ENCODE assay signal across 9 mouse cellular contexts in genomic region chr3:138876931-138877361, GRCm38 (mm10).
DNase-seq lines count a peak whose midpoint lies in the region; ATAC-seq and TF ChIP-seq lines count a peak whose summit lies in the region.
"Had no signal": no experiment of that assay in that cellular context is flagged by ENCODE, and none has a peak within 500 bp of the region (broad histone marks: within the 10 kb centered on the region; RNA-seq: fewer than 3 reads in every experiment).

No protein-coding gene starts in this region.

- no peak for TF ChIP-seq CTCF in heart, postnatal 0 days (IDR thresholded peaks at IDR 0.05; ENCODE audit: low read depth)
- no peak for TF ChIP-seq CTCF in liver, postnatal 0 days (IDR thresholded peaks at IDR 0.05; ENCODE audit: low read depth)
- no peak for TF ChIP-seq CTCF in thymus, adult 2 months (IDR thresholded peaks at IDR 0.05; ENCODE audit: borderline replicate concordance, control insufficient read depth, extremely low read depth, insufficient read depth, low read length, poor library complexity)

- H3K27ac ChIP-seq in heart, postnatal 0 days (ENCODE audit: low read depth): peak overlapping the region; percentile 51; the same call in 1 of the 2 replicates
- H3K27ac ChIP-seq in liver, postnatal 0 days (ENCODE audit: low read depth): no peak overlapping the region
- H3K27ac ChIP-seq in thymus, adult 2 months (ENCODE audit: control insufficient read depth, insufficient read depth, low read length): peak overlapping the region; percentile 93

- H3K9me3 ChIP-seq in heart, postnatal 0 days (replicated peaks; ENCODE audit: control insufficient read depth, low read length): no peaks in the 10 kb centered on the region
- no peaks in the 10 kb centered on the region for H3K9me3 ChIP-seq in liver, postnatal 0 days (ENCODE audit: low read length)

- H3K36me3 ChIP-seq in heart, postnatal 0 days (replicated peaks; ENCODE audit: control insufficient read depth, insufficient read depth, low read length): no peaks in the 10 kb centered on the region
- H3K36me3 ChIP-seq in liver, postnatal 0 days (replicated peaks; ENCODE audit: insufficient read depth, low read length): no peaks in the 10 kb centered on the region
- no peaks in the 10 kb centered on the region for H3K36me3 ChIP-seq in thymus, adult 2 months (ENCODE audit: control insufficient read depth, insufficient read depth, low read length)

- peaks cover 6% of the 10 kb centered on the region; the same call in 1 of the 2 replicates for H3K4me1 ChIP-seq in heart, postnatal 0 days (ENCODE audit: control insufficient read depth, insufficient read depth)
- H3K4me1 ChIP-seq in liver, postnatal 0 days (ENCODE audit: insufficient read depth): no peaks in the 10 kb centered on the region
- H3K4me1 ChIP-seq in thymus, adult 2 months (replicated peaks; ENCODE audit: control insufficient read depth, insufficient read depth, low read length): peaks cover 33% of the 10 kb centered on the region

- no peak for ATAC-seq in heart, postnatal 0 days (ENCODE audit: insufficient read depth, low read depth)
- ATAC-seq in liver, postnatal 0 days: peak; percentile 41
- ATAC-seq in monocyte, adult 5-6 weeks (replicated peaks; ENCODE audit: insufficient number of reproducible peaks, low FRiP score, low TSS enrichment, poor library complexity, severe bottlenecking): no peak

- WGBS in heart, postnatal 0 days: 87% methylated on average over 14 of the region's 14 CpGs
- 75% methylated on average over 14 of the region's 14 CpGs for WGBS in liver, postnatal 0 days (ENCODE audit: insufficient replicate concordance)
- WGBS in thymus, adult 2 months: 11% methylated on average over 14 of the region's 14 CpGs

- no peak for TF ChIP-seq POLR2A in thymus, adult 2 months (IDR thresholded peaks at IDR 0.05; ENCODE audit: control insufficient read depth, extremely low read depth, insufficient read depth, low read length, poor library complexity)

- no peak overlapping the region for H3K9ac ChIP-seq in heart, postnatal 0 days (replicated peaks; ENCODE audit: low read depth, low read length)
- no peak overlapping the region for H3K9ac ChIP-seq in liver, postnatal 0 days (replicated peaks)

- no peak overlapping the region for H3K4me3 ChIP-seq in heart, postnatal 0 days (ENCODE audit: low read depth, low read length)
- H3K4me3 ChIP-seq in liver, postnatal 0 days (ENCODE audit: low read depth, low read length): no peak overlapping the region
- peak overlapping the region; percentile 28 for H3K4me3 ChIP-seq in thymus, adult 2 months (ENCODE audit: control insufficient read depth, insufficient read depth, low read length)

- no peak for DNase-seq in heart, postnatal 0 days (ENCODE audit: low spot score)
- DNase-seq in heart, adult 11 months: no peak
- peak; percentile 81 for DNase-seq in brain, adult 2 months (ENCODE audit: low read depth, low spot score)
- DNase-seq in liver, postnatal 0 days: no peak
- DNase-seq in thymus, adult 2 months: peak; percentile 77
- DNase-seq in retina, postnatal 1 day: no peak
- no peak for DNase-seq in frontal cortex, postnatal 14 days (ENCODE audit: low spot score in 2 of 2)
- DNase-seq: kidney, adult 8-10 months had no signal

- TF ChIP-seq EP300 in heart, postnatal 0 days (IDR thresholded peaks at IDR 0.05; ENCODE audit: low read depth): no peak
- no peak for TF ChIP-seq EP300 in liver, postnatal 0 days (IDR thresholded peaks at IDR 0.05; ENCODE audit: low read depth)

- H3K27me3 ChIP-seq in heart, postnatal 0 days (ENCODE audit: control insufficient read depth, insufficient read depth, low read length): no peaks in the 10 kb centered on the region
- no peaks in the 10 kb centered on the region for H3K27me3 ChIP-seq in liver, postnatal 0 days (ENCODE audit: insufficient read depth, low read length)
- no peaks in the 10 kb centered on the region for H3K27me3 ChIP-seq in thymus, adult 2 months (ENCODE audit: control insufficient read depth, insufficient read depth, low read length)

- H3K4me2 ChIP-seq in heart, postnatal 0 days (ENCODE audit: low read depth, low read length): peak overlapping the region; percentile 21; the same call in 1 of the 2 replicates
- H3K4me2 ChIP-seq in liver, postnatal 0 days (ENCODE audit: low read depth, low read length): no peak overlapping the region; the same call in 1 of the 2 replicates

Comparison
In these comparisons a context has a peak if more than half of its experiments do, and no peak if none do; other contexts are left out.
1. DNase-seq: peak in brain, adult 2 months (single experiment) and thymus, adult 2 months (single experiment); none in heart, postnatal 0 days (single experiment), heart, adult 11 months (single experiment), liver, postnatal 0 days (single experiment), retina, postnatal 1 day (single experiment) and frontal cortex, postnatal 14 days (0 of 2).